Mouse (Mus musculus) lung, postnatal 0 days (tissue): ENCODE results near the gene Fbp1. TPM values are rescaled to one million over a fixed set of nuclear protein-coding genes. Genes with fewer than 3 reads are reported as not detected.
A peak's percentile ranks its signal among the peaks of the same experiment; 100 is the strongest.

Source experiments
- ATAC-seq: fragments of 200-750 bp; cut with Nextera tagmentation; 2 replicates; pipeline ENCODE4 v1.8.0; 2017; ENCODE audit warnings: moderate library complexity
- DNase-seq: peaks from one replicate; pipeline ENCODE4 v3.0.0-alpha.2; 2016; ENCODE audit warnings: low spot score
- H3K27ac ChIP-seq: fragments of 300-500 bp; sonication (generic); 2 replicates; pipeline ENCODE4 v1.5.1; 2014; ENCODE audit warnings: antibody characterized with exemption, mild to moderate bottlenecking, low read length, mixed read lengths
- H3K27me3 ChIP-seq: fragments of 300-500 bp; sonication (generic); replicated peaks from 2 replicates; pipeline ENCODE4 v1.6.1; 2014; ENCODE audit warnings: low read length, mixed read lengths; ENCODE audit not compliant: insufficient read depth
- H3K36me3 ChIP-seq: fragments of 300-500 bp; sonication (generic); 2 replicates; pipeline ENCODE4 v1.6.1; 2014; ENCODE audit warnings: low read length, mixed read lengths; ENCODE audit not compliant: insufficient read depth
- H3K4me1 ChIP-seq: fragments of 300-500 bp; sonication (generic); 2 replicates; pipeline ENCODE4 v1.6.1; 2014; ENCODE audit warnings: antibody characterized with exemption, low read depth, low read length, mixed read lengths; ENCODE audit not compliant: insufficient read depth
- H3K4me2 ChIP-seq: fragments of 300-500 bp; sonication (generic); replicated peaks from 2 replicates; pipeline ENCODE4 v1.6.1; 2014; ENCODE audit warnings: low read depth, mild to moderate bottlenecking, low read length, moderate library complexity, mixed read lengths
- H3K4me3 ChIP-seq: fragments of 300-500 bp; sonication (generic); 2 replicates; pipeline ENCODE4 v1.5.1; 2014; ENCODE audit warnings: low read depth, low read length
- H3K9ac ChIP-seq: fragments of 300-500 bp; sonication (generic); replicated peaks from 2 replicates; pipeline ENCODE4 v1.6.1; 2014; ENCODE audit warnings: low read depth, mild to moderate bottlenecking
- H3K9me3 ChIP-seq: fragments of 300-500 bp; sonication (generic); 2 replicates; pipeline ENCODE4 v1.6.1; 2016; ENCODE audit warnings: low read length, mixed read lengths
- CTCF ChIP-seq: IDR thresholded peaks from 2 replicates; pipeline ENCODE4 v1.5.1; 2016; ENCODE audit warnings: antibody characterized with exemption, mild to moderate bottlenecking
- EP300 ChIP-seq: IDR thresholded peaks from 2 replicates; pipeline ENCODE4 v1.6.1; 2016; ENCODE audit warnings: antibody characterized with exemption, mild to moderate bottlenecking, control low read depth
- WGBS: fragments of 180-500 bp; shearing (Covaris S2); extraction: QIAGEN DNeasy Blood & Tissue Kit; methylation state at CpG from one replicate; pipeline ENCODE4 v1.1.7; 2014; 5-methylcytosine and 5-hydroxymethylcytosine counted together
- polyA plus RNA-seq: library from polyadenylated mRNA; unstranded; fragments of >200 nt; fragmentation: Nextera tagmentation; extraction: Ambion mirVana; gene quantifications from 2 replicates; pipeline ENCODE4 v1.2.1, GENCODE M21; 2015

Fbp1 gene
- polyA plus RNA-seq, 1 experiment from 2014 or later = 2.4 TPM

- no peak within 1 kb of the TSS for H3K9ac ChIP-seq
- no peaks in the 10 kb centered on the region for H3K36me3 ChIP-seq
- H3K4me1 ChIP-seq = peaks cover 3% of the 10 kb centered on the region; the same call in 1 of the 2 replicates
- ATAC-seq = peak; percentile 74
- 57% methylated on average over 21 of the region's 21 CpGs for WGBS
- 0 out of 2 replicates have a peak within 1 kb of the TSS, but pooled peaks have one; percentile 4 for H3K27ac ChIP-seq
- no peaks in the 10 kb centered on the region for H3K9me3 ChIP-seq
- TF ChIP-seq CTCF (no peak), EP300 (no peak)
- H3K4me3 ChIP-seq = no peak within 1 kb of the TSS
- H3K4me2 ChIP-seq = no peak within 1 kb of the TSS
- DNase-seq = peak; percentile 71
- H3K27me3 ChIP-seq = no peaks in the 10 kb centered on the region
These were observed 29.9 kb downstream of the Fbp1 start, which contains the start of gene Fbp2 for GRCm38 (mm10) chr13:62857941-62858915. TSS of gene Fbp2 (minus strand) at chr13:62858422.

- Histone ChIP-seq H3K27me3 (no peaks in the 10 kb centered on the region), H3K4me3 (no peak overlapping the region), H3K36me3 (no peaks in the 10 kb centered on the region), H3K9me3 (no peaks in the 10 kb centered on the region), H3K27ac (no peak overlapping the region), H3K4me1 (peaks cover 3% of the 10 kb centered on the region; the same call in 1 of the 2 replicates), H3K9ac (no peak overlapping the region), H3K4me2 (no peak overlapping the region)
- DNase-seq (no peak), ATAC-seq (no peak)
- WGBS = 69% methylated on average over 14 of the region's 14 CpGs
- no peak for TF ChIP-seq CTCF
- no peak for TF ChIP-seq EP300
These were observed 31.2 kb downstream of the Fbp1 start for GRCm38 (mm10) chr13:62856850-62857249.

GRCm38 (mm10) chr13:62856305-62856675 is 31.8 kb downstream of the Fbp1 start:
- TF ChIP-seq CTCF = peak; percentile 97
- no peak for TF ChIP-seq EP300
- Histone ChIP-seq H3K4me3 (no peak overlapping the region), H3K36me3 (no peaks in the 10 kb centered on the region), H3K9ac (no peak overlapping the region), H3K4me1 (peaks cover 3% of the 10 kb centered on the region; the same call in 1 of the 2 replicates), H3K27me3 (no peaks in the 10 kb centered on the region), H3K27ac (no peak overlapping the region), H3K9me3 (no peaks in the 10 kb centered on the region), H3K4me2 (peak overlapping the region; percentile 54)
- DNase-seq (peak; percentile 89), ATAC-seq (peak; percentile 85)
- 2% methylated on average over 5 of the region's 5 CpGs for WGBS

- no peaks in the 10 kb centered on the region for H3K9me3 ChIP-seq
- no peaks in the 10 kb centered on the region for H3K36me3 ChIP-seq
- H3K27ac ChIP-seq = no peak overlapping the region
- no peak for TF ChIP-seq EP300
- no peak for TF ChIP-seq CTCF
- H3K9ac ChIP-seq = no peak overlapping the region
- no peaks in the 10 kb centered on the region for H3K27me3 ChIP-seq
- H3K4me1 ChIP-seq = peaks cover 3% of the 10 kb centered on the region; the same call in 1 of the 2 replicates
- no peak overlapping the region for H3K4me3 ChIP-seq
- no peak for DNase-seq
- no peak for ATAC-seq
- 37% methylated on average over 23 of the region's 25 CpGs for WGBS
- H3K4me2 ChIP-seq = peak overlapping the region; percentile 54
These were observed 32.4 kb downstream of the Fbp1 start for GRCm38 (mm10) chr13:62855396-62856304.

GRCm38 (mm10) chr13:62854666-62855065 is 33.4 kb downstream of the Fbp1 start:
- Histone ChIP-seq H3K4me3 (no peak overlapping the region), H3K4me2 (no peak overlapping the region), H3K9ac (no peak overlapping the region), H3K27me3 (no peaks in the 10 kb centered on the region), H3K4me1 (peaks cover 3% of the 10 kb centered on the region; the same call in 1 of the 2 replicates), H3K36me3 (no peaks in the 10 kb centered on the region), H3K9me3 (no peaks in the 10 kb centered on the region), H3K27ac (no peak overlapping the region)
- WGBS = 13% methylated on average over 15 of the region's 15 CpGs
- TF ChIP-seq CTCF = peak; percentile 95
- TF ChIP-seq EP300 = no peak
- ATAC-seq (no peak), DNase-seq (peak; percentile 71)

GRCm38 (mm10) chr13:62833341-62833740 is 54.7 kb downstream of the Fbp1 start:
- Histone ChIP-seq H3K36me3 (no peaks in the 10 kb centered on the region), H3K9me3 (no peaks in the 10 kb centered on the region), H3K4me3 (no peak overlapping the region), H3K27ac (no peak overlapping the region), H3K9ac (no peak overlapping the region), H3K27me3 (no peaks in the 10 kb centered on the region), H3K4me1 (no peaks in the 10 kb centered on the region), H3K4me2 (no peak overlapping the region)
- ATAC-seq (no peak), DNase-seq (no peak)
- TF ChIP-seq CTCF = no peak
- TF ChIP-seq EP300 = no peak
- WGBS = 26% methylated on average over 4 of the region's 4 CpGs
